Mouse (Mus musculus) bone marrow macrophage, adult 2 months (primary cell): ENCODE results near the gene Ppp3r1.

Source experiments
- CTCF ChIP-seq: IDR thresholded peaks from 2 replicates; pipeline ENCODE4 v1.5.1; 2012; ENCODE audit warnings: low read depth, mild to moderate bottlenecking, low read length, moderate library complexity
- POLR2A ChIP-seq: IDR thresholded peaks from 2 replicates; pipeline ENCODE4 v1.6.1; 2012; ENCODE audit warnings: mild to moderate bottlenecking, low read depth, low read length, borderline replicate concordance

DNA sequence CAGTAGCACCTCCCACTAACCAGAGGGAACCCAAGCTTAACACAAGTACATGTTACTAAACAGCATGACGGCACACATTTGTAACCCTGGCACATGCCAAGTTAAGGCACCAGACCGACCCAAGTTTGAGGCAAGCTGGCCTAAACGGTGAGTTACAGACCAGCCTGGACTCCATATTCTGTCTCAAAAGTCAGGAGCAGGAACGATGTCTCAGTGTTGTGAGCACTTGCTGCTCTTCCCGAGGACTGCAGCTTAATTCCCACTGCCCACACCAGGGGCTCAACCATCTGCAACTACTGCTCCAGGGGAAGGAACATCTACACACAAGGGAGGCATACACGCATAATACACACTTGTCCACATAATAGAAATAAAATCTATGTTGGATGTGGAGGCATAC lies 43.4 kb downstream of the Ppp3r1 start:
- TF ChIP-seq POLR2A (no peak), CTCF (no peak)
